Mouse (Mus musculus) heart, embryonic 12.5 days (tissue): ENCODE results near the gene Fam57a. TPM values are rescaled to one million over a fixed set of nuclear protein-coding genes. Genes with fewer than 3 reads are reported as not detected.

Experiments used
- ATAC-seq: fragments of 200-750 bp; cut with Nextera tagmentation; 2 replicates; pipeline ENCODE4 v1.8.0; 2017; ENCODE audit warnings: moderate TSS enrichment, moderate library complexity; ENCODE audit not compliant: insufficient number of reproducible peaks, low FRiP score
- H3K27ac ChIP-seq: fragments of 300-500 bp; sonication (generic); 2 replicates; pipeline ENCODE4 v1.5.1; 2016; ENCODE audit warnings: mild to moderate bottlenecking, moderate library complexity; ENCODE audit not compliant: poor library complexity, severe bottlenecking
- H3K27me3 ChIP-seq: fragments of 300-500 bp; sonication (generic); replicated peaks from 2 replicates; pipeline ENCODE4 v1.6.1; 2016; ENCODE audit warnings: mild to moderate bottlenecking, moderate library complexity
- H3K36me3 ChIP-seq: fragments of 300-500 bp; sonication (generic); 2 replicates; pipeline ENCODE4 v1.6.1; 2016; ENCODE audit warnings: mild to moderate bottlenecking, moderate library complexity
- H3K4me1 ChIP-seq: fragments of 300-500 bp; sonication (generic); replicated peaks from 2 replicates; pipeline ENCODE4 v1.6.1; 2016; ENCODE audit warnings: mild to moderate bottlenecking
- H3K4me2 ChIP-seq: fragments of 300-500 bp; sonication (generic); 2 replicates; pipeline ENCODE4 v1.6.1; 2016; ENCODE audit warnings: mild to moderate bottlenecking, moderate library complexity
- H3K4me3 ChIP-seq: fragments of 300-500 bp; sonication (generic); 2 replicates; pipeline ENCODE4 v1.5.1; 2016; ENCODE audit warnings: mild to moderate bottlenecking
- H3K9ac ChIP-seq: fragments of 300-500 bp; sonication (generic); 2 replicates; pipeline ENCODE4 v1.6.1; 2016; ENCODE audit warnings: mild to moderate bottlenecking, moderate library complexity
- H3K9me3 ChIP-seq: fragments of 300-500 bp; sonication (generic); replicated peaks from 2 replicates; pipeline ENCODE4 v1.6.1; 2016; ENCODE audit warnings: mild to moderate bottlenecking, moderate library complexity
- WGBS: fragments of 180-500 bp; shearing (Covaris S2); methylation state at CpG from one replicate; pipeline ENCODE4 v1.1.7; 2016; 5-methylcytosine and 5-hydroxymethylcytosine counted together
- polyA plus RNA-seq: library from polyadenylated mRNA; unstranded; fragments of >200 nt; fragmentation: Nextera tagmentation; extraction: Ambion mirVana; gene quantifications from 2 replicates; pipeline ENCODE4 v1.2.1, GENCODE M21; 2016

Gene Fam57a
- 28.3 and 28.7 TPM in 2 replicates for polyA plus RNA-seq

DNA sequence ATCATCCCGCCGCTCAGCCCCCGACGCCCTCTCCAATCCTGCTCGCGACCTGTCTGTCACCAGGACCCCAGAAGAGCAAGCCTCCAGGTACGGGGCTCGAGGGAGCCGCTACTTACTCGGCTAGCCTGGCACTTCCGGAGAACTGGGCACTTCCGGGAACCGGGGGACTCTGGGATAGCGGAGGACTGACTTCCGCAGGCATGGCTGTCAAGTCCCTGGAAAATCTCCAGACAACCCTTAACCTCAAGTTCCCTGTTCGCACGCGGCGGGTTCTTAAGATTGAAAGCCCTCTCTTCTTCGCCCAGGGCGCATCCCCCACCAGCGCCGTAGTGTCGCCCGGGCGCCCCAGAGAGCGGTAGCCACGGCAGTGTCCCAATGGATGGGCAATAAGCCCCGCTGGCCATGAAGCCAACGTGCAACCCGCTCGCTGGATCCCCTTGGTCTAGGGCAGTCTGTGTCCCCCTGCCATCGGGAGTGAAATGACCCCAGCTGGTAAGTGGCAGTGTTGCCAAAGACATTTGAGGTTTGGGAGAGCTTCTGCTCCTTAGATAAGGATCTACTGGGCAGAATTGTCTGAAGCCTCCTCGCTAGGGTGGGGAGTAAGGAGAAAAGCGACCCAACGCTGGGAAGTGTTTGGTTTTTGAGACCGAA is at the start of gene Fam57a, which contains the start of gene Vps53:
TSS of gene Fam57a (plus strand) at position 177 of the 651 bp plus-strand sequence.
TSS of gene Vps53 (minus strand) at position 153 of the 651 bp plus-strand sequence.
- Histone ChIP-seq H3K4me2 (peak within 1 kb of the TSS; percentile 95), H3K9me3 (no peaks in the 10 kb centered on the region), H3K27me3 (no peaks in the 10 kb centered on the region), H3K27ac (peak within 1 kb of the TSS; percentile 36; the same call in 1 of the 2 replicates), H3K4me3 (peak within 1 kb of the TSS; percentile 75), H3K4me1 (peaks cover 11% of the 10 kb centered on the region), H3K36me3 (0 out of 2 replicates have a peak, but pooled peaks cover 7% of the 10 kb centered on the region), H3K9ac (peak within 1 kb of the TSS; percentile 80)
- peak; percentile 86 for ATAC-seq
- WGBS: under 1% methylated on average over 37 of the region's 37 CpGs

DNA sequence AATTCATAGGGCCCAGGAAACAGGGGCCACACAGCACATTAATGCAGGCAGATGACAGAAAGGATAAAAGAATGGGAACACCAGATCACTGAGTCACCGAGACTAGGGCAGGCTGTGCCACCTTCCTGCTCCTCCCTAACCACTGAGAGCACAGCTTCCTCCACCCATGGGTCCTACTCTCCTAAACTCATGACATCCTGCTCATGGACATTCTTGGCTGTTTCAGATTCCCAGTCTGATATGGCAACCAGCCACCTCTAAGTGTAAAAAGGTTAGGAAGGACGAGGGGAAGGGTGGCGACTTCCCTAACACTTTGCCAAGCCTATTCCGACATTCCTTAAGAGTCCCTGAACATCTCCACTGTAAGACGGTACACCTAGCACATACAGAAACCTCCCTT is 48.6 kb upstream of the Fam57a start:
- no peak overlapping the region for H3K27ac ChIP-seq
- H3K36me3 ChIP-seq: peaks cover 36% of the 10 kb centered on the region
- H3K9ac ChIP-seq: no peak overlapping the region
- H3K4me2 ChIP-seq: no peak overlapping the region
- peaks cover 25% of the 10 kb centered on the region for H3K4me1 ChIP-seq
- no peak for ATAC-seq
- H3K9me3 ChIP-seq: no peaks in the 10 kb centered on the region
- no peaks in the 10 kb centered on the region for H3K27me3 ChIP-seq
- no peak overlapping the region for H3K4me3 ChIP-seq
- 64% methylated on average over 5 of the region's 5 CpGs for WGBS

DNA sequence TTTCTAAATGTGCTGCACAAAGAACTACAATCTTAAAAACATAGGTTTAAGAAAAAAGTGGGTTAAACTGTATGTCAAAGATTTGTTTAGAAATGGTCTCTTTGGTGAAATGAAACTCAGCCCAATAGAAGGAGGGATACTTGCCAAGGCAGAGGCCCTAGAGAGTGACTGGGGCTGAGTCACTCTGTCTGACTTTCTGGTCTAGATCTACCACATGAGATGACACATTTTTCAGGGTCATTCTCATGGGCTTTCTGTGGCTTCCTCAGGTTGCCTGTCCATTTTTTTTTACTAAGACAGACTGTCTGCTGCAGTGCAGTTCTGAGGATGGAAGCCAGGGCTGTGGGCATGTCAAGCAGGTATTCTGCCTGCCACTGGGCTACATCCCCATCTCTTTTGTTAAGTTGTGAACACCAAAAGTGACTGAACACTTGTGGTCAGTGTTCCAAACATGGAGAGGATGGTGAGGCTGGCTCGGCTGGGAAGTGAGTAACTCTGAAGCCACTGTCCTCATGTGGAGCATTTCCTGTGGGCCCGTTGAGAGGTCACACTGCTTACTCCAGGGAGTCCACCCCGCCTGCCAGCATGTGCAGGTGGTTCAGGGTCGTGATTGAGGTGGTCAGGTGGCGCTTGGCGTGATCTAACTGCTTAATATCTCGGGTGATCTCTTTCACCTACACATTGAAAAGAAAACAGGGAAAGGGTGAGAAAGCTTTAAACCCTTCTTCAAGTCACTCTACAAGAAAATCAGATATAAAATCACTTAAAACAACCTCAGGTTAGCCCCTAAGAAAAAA is 43.6 kb upstream of the Fam57a start:
- 82% methylated on average over 7 of the region's 7 CpGs for WGBS
- ATAC-seq: no peak
- no peak overlapping the region for H3K27ac ChIP-seq

DNA sequence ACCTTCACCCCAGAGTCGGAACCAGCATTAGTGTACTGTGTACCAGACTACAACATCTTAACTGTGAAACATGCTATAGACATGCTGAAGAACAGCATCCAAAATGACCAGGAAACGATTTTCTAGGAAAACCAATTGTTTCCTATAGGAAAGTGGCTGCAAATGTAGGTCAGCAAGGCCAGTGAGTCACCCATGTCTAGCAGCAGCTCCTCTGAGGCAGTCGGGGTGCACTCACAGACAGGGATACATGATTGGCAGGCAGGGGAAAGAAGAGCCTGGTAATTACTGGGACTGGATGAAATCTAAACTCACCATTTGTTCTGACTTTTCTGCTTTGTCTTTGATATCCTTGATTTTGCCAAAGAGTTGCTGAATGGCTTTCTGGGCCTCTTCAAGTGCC is 41.5 kb upstream of the Fam57a start:
- Histone ChIP-seq H3K27ac (no peak overlapping the region), H3K9ac (no peak overlapping the region), H3K4me1 (no peaks in the 10 kb centered on the region), H3K4me3 (no peak overlapping the region), H3K27me3 (no peaks in the 10 kb centered on the region), H3K36me3 (peaks cover 46% of the 10 kb centered on the region), H3K9me3 (no peaks in the 10 kb centered on the region), H3K4me2 (no peak overlapping the region)
- WGBS: 77% methylated on average over 3 of the region's 3 CpGs
- no peak for ATAC-seq

More for the DNA sequence above, 43.6 kb upstream of the Fam57a start:
- Histone ChIP-seq H3K4me2 (no peak overlapping the region), H3K9me3 (no peaks in the 10 kb centered on the region), H3K27me3 (no peaks in the 10 kb centered on the region), H3K36me3 (peaks cover 55% of the 10 kb centered on the region), H3K4me1 (peaks cover 9% of the 10 kb centered on the region), H3K9ac (no peak overlapping the region), H3K4me3 (no peak overlapping the region)

DNA sequence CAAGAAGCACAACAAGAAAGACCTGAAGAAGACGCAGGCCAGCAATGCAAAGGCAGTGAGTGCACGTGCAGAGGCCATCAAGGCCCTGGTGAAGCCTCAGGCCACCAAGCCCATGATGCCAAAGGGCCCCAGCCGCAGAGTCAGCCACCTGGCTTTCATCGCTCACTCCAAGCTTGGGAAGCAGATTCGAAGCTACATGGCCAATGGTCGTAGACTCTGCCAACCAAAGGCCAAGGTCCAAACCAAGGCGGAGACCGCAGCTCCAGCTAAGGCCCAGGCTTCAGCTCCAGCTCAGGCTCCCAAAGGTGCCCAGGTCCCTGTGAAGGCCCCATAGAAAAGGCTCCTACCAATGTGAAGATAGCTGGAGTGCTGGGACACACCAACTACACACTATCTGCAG is 35.1 kb upstream of the Fam57a start:
- no peaks in the 10 kb centered on the region for H3K9me3 ChIP-seq
- no peak overlapping the region for H3K4me2 ChIP-seq
- no peak overlapping the region for H3K9ac ChIP-seq
- WGBS: 90% methylated on average over 8 of the region's 8 CpGs
- H3K4me1 ChIP-seq: peaks cover 32% of the 10 kb centered on the region
- peaks cover 3% of the 10 kb centered on the region; the same call in 1 of the 2 replicates for H3K36me3 ChIP-seq
- ATAC-seq: no peak
- no peak overlapping the region for H3K4me3 ChIP-seq
- H3K27ac ChIP-seq: no peak overlapping the region
- no peaks in the 10 kb centered on the region for H3K27me3 ChIP-seq

DNA sequence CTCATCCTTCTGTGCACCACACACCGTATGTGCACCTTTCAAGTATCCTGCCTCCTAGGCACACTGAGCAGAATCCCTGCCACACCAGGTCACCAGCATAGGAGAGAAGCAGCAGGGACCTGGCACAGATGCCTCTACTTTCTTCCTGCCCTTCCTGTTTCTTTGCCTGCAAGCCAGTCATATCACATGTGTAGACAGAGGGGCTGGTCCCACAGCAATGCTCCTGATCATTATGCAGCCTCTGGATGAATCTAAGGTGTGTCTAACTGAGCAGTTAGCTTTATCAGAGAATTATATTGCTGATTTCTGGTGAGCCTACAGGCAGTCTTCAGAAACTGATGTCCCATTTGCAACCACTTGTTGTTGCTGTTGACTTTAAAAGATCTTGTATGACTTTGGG is 34.3 kb upstream of the Fam57a start:
- no peaks in the 10 kb centered on the region for H3K27me3 ChIP-seq
- peaks cover 33% of the 10 kb centered on the region for H3K4me1 ChIP-seq
- WGBS: 96% methylated on average over 1 of the region's 1 CpGs
- H3K27ac ChIP-seq: no peak overlapping the region
- ATAC-seq: no peak
- H3K4me3 ChIP-seq: no peak overlapping the region
- H3K4me2 ChIP-seq: no peak overlapping the region
- H3K9me3 ChIP-seq: no peaks in the 10 kb centered on the region
- no peak overlapping the region for H3K9ac ChIP-seq
- H3K36me3 ChIP-seq: peaks cover 3% of the 10 kb centered on the region; the same call in 1 of the 2 replicates

DNA sequence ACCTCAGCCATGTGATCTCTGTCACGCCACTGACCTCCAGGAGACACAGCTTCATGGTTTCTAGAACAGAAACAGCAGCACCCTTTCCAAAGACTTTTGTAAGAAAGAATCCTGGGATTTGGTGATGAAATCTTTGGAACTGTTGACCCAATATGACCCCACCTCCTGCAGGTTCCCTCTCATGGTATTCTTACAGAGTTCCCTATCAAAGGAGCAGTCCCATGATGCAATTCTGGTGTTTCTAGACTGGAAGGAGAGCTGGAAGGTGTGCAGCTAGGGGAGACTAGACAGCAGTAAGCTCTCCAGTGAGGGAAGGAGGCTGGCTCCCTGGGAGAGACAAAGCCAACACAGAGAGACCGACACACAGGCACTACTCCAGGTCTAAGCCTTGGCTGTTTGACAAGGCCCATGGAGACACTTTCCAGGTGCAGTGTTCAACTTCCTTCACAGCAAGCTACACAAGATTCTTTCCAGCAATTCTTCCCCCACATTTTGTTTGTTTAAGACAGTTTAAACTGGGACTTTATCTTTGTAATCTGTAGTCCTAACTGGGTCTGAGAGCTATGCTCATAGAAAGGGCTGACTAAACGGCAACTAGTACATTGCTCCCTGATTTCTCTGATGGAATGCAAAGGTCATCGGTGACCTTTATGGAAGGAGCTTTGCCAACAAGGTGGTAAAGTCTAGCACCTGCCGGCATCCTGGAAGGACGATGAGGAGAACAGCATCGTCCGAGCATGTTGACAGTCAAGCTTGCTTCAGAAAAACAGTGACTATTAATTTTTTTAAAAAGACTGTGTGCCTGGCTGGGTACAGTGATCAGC is 33.1 kb upstream of the Fam57a start:
- H3K9ac ChIP-seq: no peak overlapping the region; the same call in 1 of the 2 replicates
- no peak overlapping the region for H3K4me2 ChIP-seq
- no peak for ATAC-seq
- no peaks in the 10 kb centered on the region for H3K9me3 ChIP-seq
- H3K36me3 ChIP-seq: peaks cover 3% of the 10 kb centered on the region; the same call in 1 of the 2 replicates
- H3K27ac ChIP-seq: no peak overlapping the region
- H3K4me3 ChIP-seq: no peak overlapping the region
- peaks cover 33% of the 10 kb centered on the region for H3K4me1 ChIP-seq
- H3K27me3 ChIP-seq: no peaks in the 10 kb centered on the region
- 77% methylated on average over 8 of the region's 8 CpGs for WGBS

DNA sequence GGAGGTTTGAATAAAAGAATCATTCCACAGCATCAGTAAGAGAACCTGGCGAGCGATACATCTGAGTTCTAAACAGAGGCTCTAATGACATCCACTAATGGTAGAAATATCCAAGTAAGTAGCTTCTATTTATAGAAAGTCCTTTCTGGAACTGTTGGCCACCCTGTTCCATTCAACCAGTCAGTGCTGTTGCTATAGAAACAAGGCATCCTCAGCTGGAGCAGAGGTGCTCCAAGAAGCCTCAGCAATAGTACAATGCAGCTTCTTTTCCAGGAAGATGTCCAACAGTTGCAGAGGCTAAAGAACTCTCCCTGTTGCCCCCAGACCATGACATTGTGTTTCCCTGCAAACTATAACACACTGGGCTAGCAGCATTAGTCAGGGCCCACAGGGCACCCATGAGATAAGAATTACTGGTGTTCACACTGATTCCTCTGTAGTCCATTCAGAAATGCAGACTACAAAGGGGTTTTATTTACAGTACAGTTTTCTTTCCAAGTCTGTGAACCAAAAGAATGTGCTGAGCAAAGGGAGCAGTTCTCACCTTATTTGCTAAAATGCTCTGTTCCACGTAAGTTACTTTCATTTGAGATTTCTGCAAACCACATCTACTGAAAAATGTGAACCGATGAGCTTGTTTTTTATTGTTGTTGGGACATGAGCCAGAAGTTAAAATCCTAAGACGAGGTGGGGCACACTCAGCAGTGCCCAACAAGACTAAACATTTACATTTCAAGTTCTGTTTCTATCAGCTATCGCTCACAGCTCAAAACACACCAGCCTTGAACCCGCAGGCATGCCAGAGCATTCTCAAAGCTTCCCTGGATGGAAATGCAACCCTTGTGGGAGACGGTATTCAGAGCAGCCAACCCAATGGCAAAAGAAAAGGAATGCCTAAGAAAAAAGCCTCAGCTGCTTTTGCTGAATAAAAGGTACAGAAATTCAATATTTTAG is 31.1 kb upstream of the Fam57a start:
- Histone ChIP-seq H3K4me3 (no peak overlapping the region), H3K4me2 (no peak overlapping the region), H3K27me3 (no peaks in the 10 kb centered on the region), H3K27ac (peak overlapping the region; percentile 13), H3K36me3 (peaks cover 5% of the 10 kb centered on the region), H3K9ac (no peak overlapping the region), H3K4me1 (peaks cover 33% of the 10 kb centered on the region), H3K9me3 (no peaks in the 10 kb centered on the region)
- 58% methylated on average over 8 of the region's 8 CpGs for WGBS
- no peak for ATAC-seq

DNA sequence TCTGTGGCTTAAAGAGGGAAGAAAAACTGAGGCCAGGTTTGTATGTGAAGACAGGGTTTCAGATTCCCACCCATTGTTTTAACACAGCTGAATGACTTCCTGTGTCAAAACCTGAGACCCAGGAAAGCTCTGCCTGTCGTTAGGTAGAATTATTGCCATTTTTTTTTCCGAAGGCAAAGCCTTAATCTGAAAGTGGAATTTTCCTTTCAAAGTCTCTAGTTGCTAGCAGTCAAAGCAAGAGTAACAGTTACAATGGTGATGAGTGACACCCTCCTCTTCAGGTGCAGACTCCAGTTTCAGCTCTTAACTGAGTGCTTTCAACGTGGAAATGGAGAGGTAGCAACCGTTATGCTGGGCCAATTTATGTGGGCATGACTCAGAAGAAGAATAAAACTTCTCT is 28.5 kb upstream of the Fam57a start:
- Histone ChIP-seq H3K4me1 (peaks cover 30% of the 10 kb centered on the region), H3K27me3 (no peaks in the 10 kb centered on the region), H3K9ac (no peak overlapping the region), H3K4me2 (no peak overlapping the region), H3K36me3 (peaks cover 19% of the 10 kb centered on the region), H3K27ac (no peak overlapping the region), H3K4me3 (no peak overlapping the region), H3K9me3 (no peaks in the 10 kb centered on the region)
- ATAC-seq: no peak
- 47% methylated on average over 4 of the region's 4 CpGs for WGBS

DNA sequence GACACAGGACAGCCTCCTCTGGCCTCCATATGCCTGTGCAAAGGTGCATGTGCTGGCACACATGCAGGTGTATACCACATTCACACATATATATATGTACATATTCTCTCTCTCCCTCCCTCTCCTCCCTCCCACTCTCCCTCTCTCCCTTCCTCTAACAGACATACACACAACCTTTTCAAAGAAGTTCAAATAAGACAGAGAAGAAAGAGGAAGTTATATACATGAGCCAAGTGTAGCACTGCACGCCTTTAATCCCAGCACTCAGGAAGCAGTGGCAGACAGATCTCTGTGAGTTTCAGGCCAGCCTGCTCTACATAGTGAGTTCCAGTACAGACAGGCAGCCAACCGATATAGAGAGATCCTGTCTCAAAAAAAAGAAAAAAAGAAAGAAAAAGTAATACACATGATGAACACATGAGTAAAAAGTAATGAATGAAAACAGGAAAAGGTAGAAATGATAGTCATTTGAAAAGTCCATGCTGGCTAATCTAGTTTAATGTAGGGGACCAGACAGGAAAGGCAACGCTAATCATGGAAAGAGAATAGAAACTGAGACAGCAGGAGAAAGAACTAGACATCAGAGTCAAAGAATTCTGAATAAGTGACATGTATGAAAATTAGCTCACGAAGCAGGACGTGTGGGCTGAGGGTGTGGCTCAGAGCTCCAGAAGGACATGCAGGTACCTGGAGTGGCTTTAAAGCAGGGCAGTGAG is 26.1 kb upstream of the Fam57a start:
- Histone ChIP-seq H3K9ac (no peak overlapping the region), H3K36me3 (peaks cover 26% of the 10 kb centered on the region), H3K4me1 (peaks cover 11% of the 10 kb centered on the region), H3K4me2 (no peak overlapping the region), H3K27ac (no peak overlapping the region), H3K9me3 (no peaks in the 10 kb centered on the region), H3K4me3 (no peak overlapping the region), H3K27me3 (no peaks in the 10 kb centered on the region)
- no peak for ATAC-seq
- whole genome bisulfite sequencing: 88% methylated on average over 5 of the region's 5 CpGs
